Mouse (Mus musculus): ENCODE measurements around the gene Flt3. TPM values are rescaled to one million over a fixed set of nuclear protein-coding genes. Genes with fewer than 3 reads are reported as not detected.

Gene Flt3
- total and polyA plus RNA-seq, 3 experiments, result 0.09 to 0.16 (median 0.13) TPM

DNA sequence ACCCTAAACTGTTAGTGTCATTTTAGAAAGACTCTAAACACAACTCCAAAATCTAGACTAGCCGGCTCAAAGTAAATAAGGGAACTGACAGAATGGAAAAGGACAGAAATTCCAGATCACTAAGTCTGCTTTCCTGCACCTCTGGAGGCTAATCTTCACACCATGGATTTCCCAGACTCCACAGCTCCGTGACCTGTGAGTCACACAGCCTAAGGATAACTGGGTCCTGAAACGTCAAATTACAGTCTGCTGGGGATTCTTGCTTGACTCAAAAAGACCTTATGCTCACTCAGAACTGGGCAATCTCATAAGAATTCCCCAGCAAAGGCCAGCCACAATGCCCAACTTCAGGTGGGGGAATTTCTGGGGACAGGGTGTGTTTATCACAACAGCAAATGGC lies 44.5 kb downstream of the Flt3 start:
- no peaks in the 10 kb centered on the region for H3K27me3 ChIP-seq (ENCODE audit: control insufficient read depth, insufficient read depth, low read length)
- H3K79me2 ChIP-seq (replicated peaks; ENCODE audit: control insufficient read depth, insufficient read depth, low read length), result no peaks in the 10 kb centered on the region
- 41% methylated on average over 3 of the region's 3 CpGs for WGBS
- no peak overlapping the region for H3K9ac ChIP-seq (ENCODE audit: low read depth, low read length)
- H3K36me3 ChIP-seq (ENCODE audit: control insufficient read depth, insufficient read depth, low read length), result no peaks in the 10 kb centered on the region
- no peak overlapping the region for H3K4me3 ChIP-seq
- no peak for DNase-seq
- intact Hi-C loops (cut with DNase I), result no loop called here
- TF ChIP-seq POLR2A (IDR thresholded peaks at IDR 0.05; ENCODE audit: insufficient read depth, low read depth, low read length), result no peak
- TF ChIP-seq EP300 (IDR thresholded peaks at IDR 0.05; ENCODE audit: insufficient read depth, low read depth, low read length), result no peak
- no peak for TF ChIP-seq CTCF (IDR thresholded peaks at IDR 0.05)
- no peaks in the 10 kb centered on the region for H3K4me1 ChIP-seq (ENCODE audit: control insufficient read depth, insufficient read depth, low read length)
- H3K27ac ChIP-seq, result no peak overlapping the region

DNA sequence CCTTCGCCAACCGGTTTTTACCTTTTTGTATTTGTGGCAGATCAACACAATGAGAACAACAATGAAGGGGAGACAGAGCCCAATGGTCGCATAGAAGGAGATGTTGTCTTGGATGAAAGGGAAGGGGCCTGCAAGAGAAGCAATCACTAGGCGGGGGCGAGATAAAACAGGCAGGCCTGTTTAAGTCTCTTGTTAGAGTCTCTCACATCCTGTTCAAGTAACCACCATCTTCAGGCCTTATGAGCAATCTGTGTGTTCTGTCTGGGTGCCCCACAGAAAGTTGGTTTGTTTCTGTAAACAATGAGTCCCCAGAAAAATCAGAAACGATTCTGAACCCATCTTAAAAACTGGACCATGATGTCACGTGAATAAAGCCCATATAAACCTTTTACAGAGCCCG lies 45.3 kb downstream of the Flt3 start:
- WGBS, result 68% methylated on average over 8 of the region's 8 CpGs
- Histone ChIP-seq H3K27ac (no peak overlapping the region), H3K4me1 (ENCODE audit: control insufficient read depth, insufficient read depth, low read length) (no peaks in the 10 kb centered on the region), H3K27me3 (ENCODE audit: control insufficient read depth, insufficient read depth, low read length) (no peaks in the 10 kb centered on the region), H3K36me3 (ENCODE audit: control insufficient read depth, insufficient read depth, low read length) (no peaks in the 10 kb centered on the region), H3K79me2 (replicated peaks; ENCODE audit: control insufficient read depth, insufficient read depth, low read length) (no peaks in the 10 kb centered on the region), H3K9ac (ENCODE audit: low read depth, low read length) (no peak overlapping the region), H3K4me3 (no peak overlapping the region)
- intact Hi-C loops (cut with DNase I), result no loop called here
- DNase-seq, result no peak
- TF ChIP-seq CTCF (IDR thresholded peaks at IDR 0.05) (no peak), EP300 (IDR thresholded peaks at IDR 0.05; ENCODE audit: insufficient read depth, low read depth, low read length) (no peak), POLR2A (IDR thresholded peaks at IDR 0.05; ENCODE audit: insufficient read depth, low read depth, low read length) (no peak)

DNA sequence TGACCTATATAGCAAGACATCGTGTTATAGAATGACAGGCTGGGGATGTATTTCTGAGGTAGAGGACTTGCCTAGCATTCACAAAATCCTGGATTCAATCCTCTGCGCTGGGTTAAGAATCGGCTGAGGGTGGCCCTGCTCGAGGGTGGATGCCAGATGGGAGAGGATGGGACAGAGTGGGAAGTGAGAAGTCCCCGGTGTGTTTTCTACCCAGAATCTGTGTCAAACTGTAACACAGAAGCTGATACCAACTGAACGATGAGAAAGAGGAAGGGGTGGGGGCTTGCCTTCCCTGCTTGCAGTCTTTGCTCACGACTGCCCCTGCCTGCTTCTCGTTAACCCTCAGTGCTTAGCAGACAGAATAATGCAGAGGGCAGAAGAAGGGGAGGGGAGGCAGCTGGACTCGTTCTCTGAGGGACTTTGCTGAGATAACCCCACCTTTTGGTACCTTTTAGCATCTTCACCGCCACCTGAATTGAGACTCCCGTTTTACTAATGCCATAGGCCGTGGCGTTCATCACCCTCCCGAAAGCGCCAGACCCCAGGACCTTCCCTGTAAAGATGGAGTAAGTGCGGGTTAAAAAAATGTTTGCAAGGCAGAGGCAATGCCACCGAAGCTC lies 46.0 kb downstream of the Flt3 start:
- WGBS, result 57% methylated on average over 17 of the region's 17 CpGs
- H3K27me3 ChIP-seq (ENCODE audit: control insufficient read depth, insufficient read depth, low read length), result no peaks in the 10 kb centered on the region
- H3K4me3 ChIP-seq, result no peak overlapping the region
- no peak for TF ChIP-seq POLR2A (IDR thresholded peaks at IDR 0.05; ENCODE audit: insufficient read depth, low read depth, low read length)
- no peak for TF ChIP-seq EP300 (IDR thresholded peaks at IDR 0.05; ENCODE audit: insufficient read depth, low read depth, low read length)
- no peak for TF ChIP-seq CTCF (IDR thresholded peaks at IDR 0.05)
- no peak for DNase-seq
- H3K36me3 ChIP-seq (ENCODE audit: control insufficient read depth, insufficient read depth, low read length), result no peaks in the 10 kb centered on the region
- intact Hi-C loops (cut with DNase I), result no loop called here
- no peak overlapping the region for H3K27ac ChIP-seq
- H3K79me2 ChIP-seq (replicated peaks; ENCODE audit: control insufficient read depth, insufficient read depth, low read length), result no peaks in the 10 kb centered on the region
- H3K9ac ChIP-seq (ENCODE audit: low read depth, low read length), result no peak overlapping the region
- H3K4me1 ChIP-seq (ENCODE audit: control insufficient read depth, insufficient read depth, low read length), result no peaks in the 10 kb centered on the region

DNA sequence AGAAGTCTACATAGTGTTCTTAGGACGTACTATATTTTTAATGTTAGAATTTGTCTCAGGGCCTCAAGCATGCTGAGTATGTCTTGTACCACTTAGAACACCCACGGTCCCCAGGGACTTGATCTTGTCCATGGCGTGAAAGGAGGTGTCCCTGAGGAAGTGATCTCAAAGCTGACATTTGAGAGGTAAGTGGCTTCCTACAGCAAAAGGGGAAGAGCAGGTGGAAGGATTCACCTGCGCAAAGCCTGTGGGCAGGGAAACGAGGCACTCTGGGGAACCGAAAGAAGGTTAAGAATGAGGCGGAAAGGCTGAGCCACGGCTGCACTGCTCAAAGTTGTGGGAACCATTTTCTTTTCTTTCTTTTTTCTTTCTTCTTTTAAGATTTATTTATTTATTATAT lies 48.4 kb downstream of the Flt3 start:
- no peak overlapping the region for H3K9ac ChIP-seq (ENCODE audit: low read depth, low read length)
- no peak for TF ChIP-seq CTCF (IDR thresholded peaks at IDR 0.05)
- no peak overlapping the region for H3K4me3 ChIP-seq
- no peaks in the 10 kb centered on the region for H3K27me3 ChIP-seq (ENCODE audit: control insufficient read depth, insufficient read depth, low read length)
- no peaks in the 10 kb centered on the region for H3K36me3 ChIP-seq (ENCODE audit: control insufficient read depth, insufficient read depth, low read length)
- intact Hi-C loops (cut with DNase I), result no loop called here
- DNase-seq, result no peak
- H3K79me2 ChIP-seq (replicated peaks; ENCODE audit: control insufficient read depth, insufficient read depth, low read length), result no peaks in the 10 kb centered on the region
- no peak overlapping the region for H3K27ac ChIP-seq
- WGBS, result 79% methylated on average over 8 of the region's 8 CpGs
- no peaks in the 10 kb centered on the region for H3K4me1 ChIP-seq (ENCODE audit: control insufficient read depth, insufficient read depth, low read length)

DNA sequence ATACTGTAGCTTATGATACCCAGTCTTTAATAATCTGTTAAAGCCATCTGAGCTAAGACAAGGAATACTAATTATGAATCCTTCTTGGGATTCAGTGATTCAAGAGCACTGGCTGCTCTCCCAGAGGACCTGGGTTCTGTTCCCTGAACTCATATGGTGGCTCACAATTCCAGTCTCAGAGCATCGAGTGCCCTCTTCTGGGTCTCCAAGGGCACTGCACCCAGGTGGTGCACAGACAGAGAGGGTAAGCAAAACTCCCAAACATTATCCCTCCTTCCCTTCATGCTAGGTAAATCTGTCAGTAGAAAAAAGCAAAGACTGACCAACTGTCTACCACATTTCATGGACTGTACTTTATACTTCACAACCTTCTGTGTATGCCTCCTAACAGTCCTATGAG lies 54.3 kb downstream of the Flt3 start:
- TF ChIP-seq POLR2A (IDR thresholded peaks at IDR 0.05; ENCODE audit: insufficient read depth, low read depth, low read length), result no peak
- Histone ChIP-seq H3K79me2 (replicated peaks; ENCODE audit: control insufficient read depth, insufficient read depth, low read length) (no peaks in the 10 kb centered on the region), H3K4me3 (no peak overlapping the region), H3K27ac (no peak overlapping the region), H3K9ac (ENCODE audit: low read depth, low read length) (no peak overlapping the region), H3K36me3 (ENCODE audit: control insufficient read depth, insufficient read depth, low read length) (no peaks in the 10 kb centered on the region), H3K27me3 (ENCODE audit: control insufficient read depth, insufficient read depth, low read length) (no peaks in the 10 kb centered on the region; the same call in 1 of the 2 replicates), H3K4me1 (ENCODE audit: control insufficient read depth, insufficient read depth, low read length) (no peaks in the 10 kb centered on the region; the same call in 1 of the 2 replicates)
- intact Hi-C loops (cut with DNase I), result no loop called here
- DNase-seq, result no peak
- 52% methylated on average over 1 of the region's 1 CpGs for WGBS

DNA sequence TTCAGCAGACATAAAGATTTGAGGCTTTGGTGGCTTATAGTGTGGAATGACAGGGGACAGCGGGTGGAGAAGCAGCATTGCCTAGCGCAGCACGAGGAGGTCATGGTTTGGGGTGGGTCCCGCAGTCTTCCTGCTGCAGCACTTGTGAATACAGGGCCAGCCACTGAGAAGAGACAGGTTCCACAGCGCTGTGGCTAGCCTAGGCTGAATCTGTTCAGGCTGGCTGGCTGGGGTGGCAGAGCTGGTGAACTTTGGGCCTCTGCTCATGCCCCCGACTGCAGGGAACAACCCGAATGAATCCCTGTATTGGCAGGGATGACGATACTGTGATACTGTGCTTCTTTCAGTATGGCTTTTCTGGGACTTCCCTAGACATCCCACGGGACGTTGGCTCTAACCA lies 56.4 kb downstream of the Flt3 start:
- no peak overlapping the region for H3K9ac ChIP-seq (ENCODE audit: low read depth, low read length)
- H3K27me3 ChIP-seq (ENCODE audit: control insufficient read depth, insufficient read depth, low read length), result no peaks in the 10 kb centered on the region; the same call in 1 of the 2 replicates
- TF ChIP-seq POLR2A (IDR thresholded peaks at IDR 0.05; ENCODE audit: insufficient read depth, low read depth, low read length) (no peak), EP300 (IDR thresholded peaks at IDR 0.05; ENCODE audit: insufficient read depth, low read depth, low read length) (no peak), CTCF (IDR thresholded peaks at IDR 0.05) (no peak)
- no peaks in the 10 kb centered on the region for H3K79me2 ChIP-seq (replicated peaks; ENCODE audit: control insufficient read depth, insufficient read depth, low read length)
- intact Hi-C loops (cut with DNase I), result no loop called here
- no peak for DNase-seq
- H3K27ac ChIP-seq, result no peak overlapping the region
- no peaks in the 10 kb centered on the region for H3K36me3 ChIP-seq (ENCODE audit: control insufficient read depth, insufficient read depth, low read length)
- H3K4me1 ChIP-seq (ENCODE audit: control insufficient read depth, insufficient read depth, low read length), result no peaks in the 10 kb centered on the region; the same call in 1 of the 2 replicates
- WGBS, result 82% methylated on average over 10 of the region's 10 CpGs
- no peak overlapping the region for H3K4me3 ChIP-seq

Measured in heart, adult 2 months (tissue).